Mouse (Mus musculus): ENCODE measurements around the gene Btg3. TPM values are rescaled to one million over a fixed set of nuclear protein-coding genes. Genes with fewer than 3 reads are reported as not detected.
A peak's percentile ranks its signal among the peaks of the same experiment; 100 is the strongest.

The Btg3 gene
- polyA plus RNA-seq, 1 experiment from 2014 or later, result 209 TPM

- DNase-seq (ENCODE audit: low spot score) (no peak), ATAC-seq (no peak)
- Histone ChIP-seq H3K9me3 (ENCODE audit: low read length) (no peaks in the 10 kb centered on the region), H3K4me3 (ENCODE audit: low read depth, low read length) (no peak overlapping the region), H3K9ac (replicated peaks; ENCODE audit: low read depth) (no peak overlapping the region), H3K27me3 (replicated peaks; ENCODE audit: insufficient read depth, low read length) (no peaks in the 10 kb centered on the region), H3K27ac (ENCODE audit: low read length) (no peak overlapping the region), H3K4me1 (ENCODE audit: insufficient read depth, low read depth, low read length) (no peaks in the 10 kb centered on the region), H3K36me3 (ENCODE audit: insufficient read depth, low read length) (peaks cover 18% of the 10 kb centered on the region; the same call in 1 of the 2 replicates), H3K4me2 (replicated peaks; ENCODE audit: low read depth, low read length) (no peak overlapping the region)
- no peak for TF ChIP-seq CTCF (IDR thresholded peaks at IDR 0.05)
- WGBS, result 83% methylated on average over 4 of the region's 4 CpGs
Observed at GRCm38 (mm10) chr16:78361466-78361865, 15.5 kb downstream of the Btg3 start.

- no peak for ATAC-seq
- no peaks in the 10 kb centered on the region for H3K4me1 ChIP-seq (ENCODE audit: insufficient read depth, low read depth, low read length)
- TF ChIP-seq EP300 (IDR thresholded peaks at IDR 0.05), result no peak
- TF ChIP-seq CTCF (IDR thresholded peaks at IDR 0.05), result peak; percentile 59
- WGBS, result 87% methylated on average over 3 of the region's 3 CpGs
- H3K9me3 ChIP-seq (ENCODE audit: low read length), result no peaks in the 10 kb centered on the region
- H3K4me3 ChIP-seq (ENCODE audit: low read depth, low read length), result no peak overlapping the region
- H3K9ac ChIP-seq (replicated peaks; ENCODE audit: low read depth), result no peak overlapping the region
- H3K36me3 ChIP-seq (ENCODE audit: insufficient read depth, low read length), result peaks cover 9% of the 10 kb centered on the region; the same call in 1 of the 2 replicates
- no peak overlapping the region for H3K27ac ChIP-seq (ENCODE audit: low read length)
- DNase-seq (ENCODE audit: low spot score), result peak; percentile 6
- no peaks in the 10 kb centered on the region for H3K27me3 ChIP-seq (replicated peaks; ENCODE audit: insufficient read depth, low read length)
- H3K4me2 ChIP-seq (replicated peaks; ENCODE audit: low read depth, low read length), result no peak overlapping the region
Observed at GRCm38 (mm10) chr16:78357757-78358156, 19.2 kb downstream of the Btg3 start.

GRCm38 (mm10) chr16:78347328-78347926, 29.6 kb downstream of the Btg3 start:
- H3K27ac ChIP-seq (ENCODE audit: low read length), result no peak overlapping the region
- no peak overlapping the region for H3K4me3 ChIP-seq (ENCODE audit: low read depth, low read length)
- H3K4me1 ChIP-seq (ENCODE audit: insufficient read depth, low read depth, low read length), result no peaks in the 10 kb centered on the region
- WGBS, result 53% methylated on average over 13 of the region's 13 CpGs
- H3K4me2 ChIP-seq (replicated peaks; ENCODE audit: low read depth, low read length), result no peak overlapping the region
- no peaks in the 10 kb centered on the region for H3K27me3 ChIP-seq (replicated peaks; ENCODE audit: insufficient read depth, low read length)
- DNase-seq (ENCODE audit: low spot score), result peak; percentile 46
- no peaks in the 10 kb centered on the region for H3K9me3 ChIP-seq (ENCODE audit: low read length)
- no peak for TF ChIP-seq EP300 (IDR thresholded peaks at IDR 0.05)
- TF ChIP-seq CTCF (IDR thresholded peaks at IDR 0.05), result no peak
- peak; percentile 81 for ATAC-seq
- H3K36me3 ChIP-seq (ENCODE audit: insufficient read depth, low read length), result no peaks in the 10 kb centered on the region
- no peak overlapping the region for H3K9ac ChIP-seq (replicated peaks; ENCODE audit: low read depth)

- ATAC-seq (no peak; the same call in 1 of the 2 replicates), DNase-seq (ENCODE audit: low spot score) (peak; percentile 50)
- no peaks in the 10 kb centered on the region for H3K4me1 ChIP-seq (ENCODE audit: insufficient read depth, low read depth, low read length)
- no peak overlapping the region for H3K9ac ChIP-seq (replicated peaks; ENCODE audit: low read depth)
- no peak overlapping the region for H3K4me2 ChIP-seq (replicated peaks; ENCODE audit: low read depth, low read length)
- no peak overlapping the region for H3K27ac ChIP-seq (ENCODE audit: low read length)
- no peaks in the 10 kb centered on the region for H3K27me3 ChIP-seq (replicated peaks; ENCODE audit: insufficient read depth, low read length)
- H3K9me3 ChIP-seq (ENCODE audit: low read length), result no peaks in the 10 kb centered on the region
- 71% methylated on average over 2 of the region's 2 CpGs for WGBS
- TF ChIP-seq EP300 (IDR thresholded peaks at IDR 0.05), result no peak
- peak; percentile 40 for TF ChIP-seq CTCF (IDR thresholded peaks at IDR 0.05)
- H3K36me3 ChIP-seq (ENCODE audit: insufficient read depth, low read length), result no peaks in the 10 kb centered on the region
- no peak overlapping the region for H3K4me3 ChIP-seq (ENCODE audit: low read depth, low read length)
Observed at GRCm38 (mm10) chr16:78346662-78347327, 30.2 kb downstream of the Btg3 start.

- Histone ChIP-seq H3K27ac (ENCODE audit: low read length) (peak overlapping the region; percentile 47), H3K4me1 (ENCODE audit: insufficient read depth, low read depth, low read length) (no peaks in the 10 kb centered on the region), H3K4me2 (replicated peaks; ENCODE audit: low read depth, low read length) (no peak overlapping the region), H3K9ac (replicated peaks; ENCODE audit: low read depth) (no peak overlapping the region), H3K9me3 (ENCODE audit: low read length) (no peaks in the 10 kb centered on the region), H3K36me3 (ENCODE audit: insufficient read depth, low read length) (no peaks in the 10 kb centered on the region), H3K4me3 (ENCODE audit: low read depth, low read length) (no peak overlapping the region), H3K27me3 (replicated peaks; ENCODE audit: insufficient read depth, low read length) (no peaks in the 10 kb centered on the region)
- peak; percentile 52 for DNase-seq (ENCODE audit: low spot score)
- TF ChIP-seq EP300 (IDR thresholded peaks at IDR 0.05), result no peak
- TF ChIP-seq CTCF (IDR thresholded peaks at IDR 0.05), result no peak
- 45% methylated on average over 6 of the region's 6 CpGs for WGBS
- ATAC-seq, result peak; percentile 57
Observed at GRCm38 (mm10) chr16:78343792-78344191, 33.2 kb downstream of the Btg3 start.

GRCm38 (mm10) chr16:78342767-78343166, 34.2 kb downstream of the Btg3 start:
- Histone ChIP-seq H3K27me3 (replicated peaks; ENCODE audit: insufficient read depth, low read length) (no peaks in the 10 kb centered on the region), H3K36me3 (ENCODE audit: insufficient read depth, low read length) (no peaks in the 10 kb centered on the region), H3K4me2 (replicated peaks; ENCODE audit: low read depth, low read length) (no peak overlapping the region), H3K4me1 (ENCODE audit: insufficient read depth, low read depth, low read length) (no peaks in the 10 kb centered on the region), H3K27ac (ENCODE audit: low read length) (no peak overlapping the region), H3K4me3 (ENCODE audit: low read depth, low read length) (no peak overlapping the region), H3K9me3 (ENCODE audit: low read length) (no peaks in the 10 kb centered on the region), H3K9ac (replicated peaks; ENCODE audit: low read depth) (no peak overlapping the region)
- ATAC-seq (no peak), DNase-seq (ENCODE audit: low spot score) (no peak)
- 95% methylated on average over 5 of the region's 5 CpGs for WGBS
- TF ChIP-seq CTCF (IDR thresholded peaks at IDR 0.05) (no peak), EP300 (IDR thresholded peaks at IDR 0.05) (no peak)

Measured in lung, postnatal 0 days (tissue).